ENCODE assay signal across 13 mouse cellular contexts in genomic region chr7:27133156-27133555, GRCm38 (mm10). TPM values are rescaled to one million over a fixed set of nuclear protein-coding genes. Genes with fewer than 3 reads are reported as not detected.
DNase-seq lines count a peak whose midpoint lies in the region; ATAC-seq and TF ChIP-seq lines count a peak whose summit lies in the region.
"Had no signal": no experiment of that assay in that cellular context is flagged by ENCODE, and none has a peak within 500 bp of the region (broad histone marks: within the 10 kb centered on the region; RNA-seq: fewer than 3 reads in every experiment).

No protein-coding gene starts in this region.

- H3K4me2 ChIP-seq in forebrain, embryonic 11.5 days (ENCODE audit: low read depth, low read length, severe bottlenecking), result no peak overlapping the region
- no peak overlapping the region for H3K4me2 ChIP-seq in liver, postnatal 0 days (ENCODE audit: low read depth, low read length)

- no peak overlapping the region for H3K9ac ChIP-seq in forebrain, embryonic 11.5 days (ENCODE audit: low read length)
- no peak overlapping the region for H3K9ac ChIP-seq in liver, postnatal 0 days (replicated peaks)

- 0 out of 2 replicates have a peak, but pooled peaks have one; percentile 15 for ATAC-seq in forebrain, embryonic 11.5 days (replicated peaks; ENCODE audit: low FRiP score)
- peak; percentile 67; the same call in 1 of the 2 replicates for ATAC-seq in liver, postnatal 0 days

- no peak for TF ChIP-seq EP300 in liver, postnatal 0 days (IDR thresholded peaks at IDR 0.05; ENCODE audit: low read depth)

- H3K9me3 ChIP-seq in forebrain, embryonic 11.5 days (ENCODE audit: control insufficient read depth, low read length), result no peaks in the 10 kb centered on the region; the same call in 1 of the 2 replicates
- H3K9me3 ChIP-seq in forebrain, embryonic 10.5 days, result peaks cover 6% of the 10 kb centered on the region; the same call in 1 of the 2 replicates
- H3K9me3 ChIP-seq in liver, postnatal 0 days (ENCODE audit: low read length), result no peaks in the 10 kb centered on the region
- H3K9me3 ChIP-seq in hindbrain, embryonic 10.5 days, result peaks cover 7% of the 10 kb centered on the region; the same call in 1 of the 2 replicates
- H3K9me3 ChIP-seq: megakaryocyte, embryonic 14.5 days had no signal

- no peak overlapping the region for H3K27ac ChIP-seq in forebrain, embryonic 11.5 days (ENCODE audit: low read depth, low read length)
- H3K27ac ChIP-seq in forebrain, embryonic 10.5 days, result no peak overlapping the region
- no peak overlapping the region for H3K27ac ChIP-seq in liver, postnatal 0 days (ENCODE audit: low read depth)
- H3K27ac ChIP-seq in hindbrain, embryonic 10.5 days, result no peak overlapping the region

- H3K27me3 ChIP-seq in forebrain, embryonic 11.5 days (ENCODE audit: control insufficient read depth, insufficient read depth, low read length), result no peaks in the 10 kb centered on the region
- no peaks in the 10 kb centered on the region for H3K27me3 ChIP-seq in forebrain, embryonic 10.5 days (ENCODE audit: poor library complexity, severe bottlenecking)
- no peaks in the 10 kb centered on the region for H3K27me3 ChIP-seq in liver, postnatal 0 days (ENCODE audit: insufficient read depth, low read length)
- H3K27me3 ChIP-seq in hindbrain, embryonic 10.5 days (ENCODE audit: insufficient read depth, poor library complexity, severe bottlenecking), result no peaks in the 10 kb centered on the region

- no peak for TF ChIP-seq CTCF in liver, postnatal 0 days (IDR thresholded peaks at IDR 0.05; ENCODE audit: low read depth)

- no peaks in the 10 kb centered on the region for H3K36me3 ChIP-seq in forebrain, embryonic 11.5 days (ENCODE audit: control insufficient read depth, insufficient read depth, low read length)
- no peaks in the 10 kb centered on the region for H3K36me3 ChIP-seq in forebrain, embryonic 10.5 days (replicated peaks)
- no peaks in the 10 kb centered on the region for H3K36me3 ChIP-seq in liver, postnatal 0 days (replicated peaks; ENCODE audit: insufficient read depth, low read length)
- H3K36me3 ChIP-seq in hindbrain, embryonic 10.5 days, result no peaks in the 10 kb centered on the region

- WGBS in forebrain, embryonic 11.5 days, result 79% methylated on average over 12 of the region's 12 CpGs
- 81% methylated on average over 12 of the region's 12 CpGs for WGBS in forebrain, embryonic 10.5 days
- WGBS in liver, postnatal 0 days (ENCODE audit: insufficient replicate concordance), result 44% methylated on average over 12 of the region's 12 CpGs
- 80% methylated on average over 12 of the region's 12 CpGs for WGBS in hindbrain, embryonic 10.5 days

- no peaks in the 10 kb centered on the region for H3K4me1 ChIP-seq in forebrain, embryonic 11.5 days (replicated peaks; ENCODE audit: control insufficient read depth, insufficient read depth, low read length)
- no peaks in the 10 kb centered on the region for H3K4me1 ChIP-seq in forebrain, embryonic 10.5 days
- H3K4me1 ChIP-seq in liver, postnatal 0 days (ENCODE audit: insufficient read depth), result no peaks in the 10 kb centered on the region; the same call in 1 of the 2 replicates
- H3K4me1 ChIP-seq in hindbrain, embryonic 10.5 days (replicated peaks), result no peaks in the 10 kb centered on the region

- no peak for DNase-seq in forebrain, embryonic 11.5 days (ENCODE audit: low spot score)
- DNase-seq in forebrain, embryonic 10.5 days (ENCODE audit: extremely low spot score, low spot score), result no peak
- peak; percentile 17 for DNase-seq in lung, postnatal 14 days
- no peak for DNase-seq in lung, postnatal 36 days
- DNase-seq in kidney, postnatal 10 days, result peak; percentile 81
- peak; percentile 78 for DNase-seq in liver, postnatal 0 days
- no peak for DNase-seq in hindbrain, embryonic 10.5 days (ENCODE audit: low spot score)
- no peak for DNase-seq in left cerebral cortex, adult 8-10 months (ENCODE audit: low spot score in 2 of 2)

- H3K4me3 ChIP-seq in forebrain, embryonic 11.5 days (ENCODE audit: low read depth, low read length), result no peak overlapping the region
- H3K4me3 ChIP-seq in forebrain, embryonic 10.5 days, result no peak overlapping the region
- H3K4me3 ChIP-seq in liver, postnatal 0 days (ENCODE audit: low read depth, low read length), result no peak overlapping the region
- no peak overlapping the region for H3K4me3 ChIP-seq in hindbrain, embryonic 10.5 days

RNA-seq across cellular contexts. Expression of gene Cyp2f2, which starts 13.4 kb away (rescaled TPM):
- polyA plus RNA-seq in forebrain, embryonic 11.5 days (2014; fragmentation: Nextera tagmentation; extraction: Ambion mirVana), result not detected in 2 replicates
- polyA plus RNA-seq in forebrain, embryonic 10.5 days (2016; fragmentation: Nextera tagmentation; extraction: Ambion mirVana), result not detected in 2 replicates
- 59.6 and 67.8 TPM in 2 replicates for polyA plus RNA-seq in liver, postnatal 0 days (2015; fragmentation: Nextera tagmentation; extraction: Ambion mirVana)
- not detected in 2 replicates for polyA plus RNA-seq in hindbrain, embryonic 10.5 days (2016; fragmentation: Nextera tagmentation; extraction: Ambion mirVana)
- total RNA-seq in left cerebral cortex, adult 8-10 months (2022), result under 1 TPM in 2 of 4 experiments, not detected in 2; 0.28 to 0.32 TPM
- total RNA-seq: common myeloid progenitor, adult 5-6 weeks; hematopoietic stem cell, adult 5-6 weeks; layer of hippocampus, postnatal 14 days had no signal

RNA-seq across cellular contexts. Expression of gene Cyp2t4, which starts 20.4 kb away (rescaled TPM):
- 0.27 TPM in 1 of 2 replicates, not detected in the other for polyA plus RNA-seq in forebrain, embryonic 11.5 days (2014; fragmentation: Nextera tagmentation; extraction: Ambion mirVana)
- polyA plus RNA-seq in forebrain, embryonic 10.5 days (2016; fragmentation: Nextera tagmentation; extraction: Ambion mirVana), result 0.12 and 0.16 TPM in 2 replicates
- polyA plus RNA-seq in liver, postnatal 0 days (2015; fragmentation: Nextera tagmentation; extraction: Ambion mirVana), result not detected in 2 replicates
- polyA plus RNA-seq in hindbrain, embryonic 10.5 days (2016; fragmentation: Nextera tagmentation; extraction: Ambion mirVana), result 0.10 TPM in 1 of 2 replicates, not detected in the other
- not detected for total RNA-seq in left cerebral cortex, adult 8-10 months (2022)
- total RNA-seq: common myeloid progenitor, adult 5-6 weeks; gastrocnemius, adult 18-20 months; hematopoietic stem cell, adult 5-6 weeks; layer of hippocampus, postnatal 14 days had no signal

RNA-seq across cellular contexts. Expression of gene Egln2, which starts 33.4 kb away (rescaled TPM):
- 60.7 and 70.2 TPM in 2 replicates for polyA plus RNA-seq in forebrain, embryonic 11.5 days (2014; fragmentation: Nextera tagmentation; extraction: Ambion mirVana)
- 73.7 and 74.0 TPM in 2 replicates for polyA plus RNA-seq in forebrain, embryonic 10.5 days (2016; fragmentation: Nextera tagmentation; extraction: Ambion mirVana)
- polyA plus RNA-seq in liver, postnatal 0 days (2015; fragmentation: Nextera tagmentation; extraction: Ambion mirVana), result 32.9 and 33.5 TPM in 2 replicates
- 81.2 and 97.4 TPM in 2 replicates for polyA plus RNA-seq in hindbrain, embryonic 10.5 days (2016; fragmentation: Nextera tagmentation; extraction: Ambion mirVana)
- total RNA-seq in left cerebral cortex, adult 8-10 months (2022), result 10 to 100 TPM; 87.9 to 97.7 (median 93.6) TPM

RNA-seq across cellular contexts. Expression of gene Rab4b, which starts 45.5 kb away (rescaled TPM):
- 52.3 and 52.5 TPM in 2 replicates for polyA plus RNA-seq in forebrain, embryonic 11.5 days (2014; fragmentation: Nextera tagmentation; extraction: Ambion mirVana)
- 55.2 and 56.3 TPM in 2 replicates for polyA plus RNA-seq in forebrain, embryonic 10.5 days (2016; fragmentation: Nextera tagmentation; extraction: Ambion mirVana)
- 31.5 and 32.7 TPM in 2 replicates for polyA plus RNA-seq in liver, postnatal 0 days (2015; fragmentation: Nextera tagmentation; extraction: Ambion mirVana)
- polyA plus RNA-seq in hindbrain, embryonic 10.5 days (2016; fragmentation: Nextera tagmentation; extraction: Ambion mirVana), result 66.0 and 92.2 TPM in 2 replicates
- total RNA-seq in left cerebral cortex, adult 8-10 months (2022), result 100 to 1,000 TPM in 3 of 4 experiments, 10 to 100 TPM in 1; 94.2 to 108 (median 101) TPM

RNA-seq across cellular contexts. Expression of gene Gm21983, which starts 47.7 kb away (rescaled TPM):
- 0.98 TPM in 1 of 2 replicates, not detected in the other for polyA plus RNA-seq in forebrain, embryonic 11.5 days (2014; fragmentation: Nextera tagmentation; extraction: Ambion mirVana)
- not detected in 2 replicates for polyA plus RNA-seq in forebrain, embryonic 10.5 days (2016; fragmentation: Nextera tagmentation; extraction: Ambion mirVana)
- not detected in 2 replicates for polyA plus RNA-seq in liver, postnatal 0 days (2015; fragmentation: Nextera tagmentation; extraction: Ambion mirVana)
- 0.20 TPM in 1 of 2 replicates, not detected in the other for polyA plus RNA-seq in hindbrain, embryonic 10.5 days (2016; fragmentation: Nextera tagmentation; extraction: Ambion mirVana)
- total RNA-seq in left cerebral cortex, adult 8-10 months (2022), result not detected
- total RNA-seq: common myeloid progenitor, adult 5-6 weeks; hematopoietic stem cell, adult 5-6 weeks; layer of hippocampus, postnatal 14 days had no signal

Comparison
In these comparisons a context has a peak if more than half of its experiments do, and no peak if none do; other contexts are left out.
1. DNase-seq: peak in lung, postnatal 14 days (single experiment), kidney, postnatal 10 days (single experiment) and liver, postnatal 0 days (single experiment); none in forebrain, embryonic 11.5 days (single experiment), forebrain, embryonic 10.5 days (single experiment), lung, postnatal 36 days (single experiment), hindbrain, embryonic 10.5 days (single experiment) and left cerebral cortex, adult 8-10 months (0 of 2).
2. RNA of gene Cyp2f2, which starts 13.4 kb away (polyA plus RNA-seq): 59.6 to 67.8 TPM in liver, postnatal 0 days; not detected in forebrain, embryonic 11.5 days, not detected in forebrain, embryonic 10.5 days and not detected in hindbrain, embryonic 10.5 days; every median in the first group is over 10 times any median in the second.